Mouse (Mus musculus): Measurements from ENCODE around the gene Rnpepl1. TPM values are rescaled to one million over a fixed set of nuclear protein-coding genes. Genes with fewer than 3 reads are reported as not detected.

Rnpepl1 gene
- total RNA-seq, 2 experiments from 2014 or later = 36.1 to 40.2 TPM

DNA sequence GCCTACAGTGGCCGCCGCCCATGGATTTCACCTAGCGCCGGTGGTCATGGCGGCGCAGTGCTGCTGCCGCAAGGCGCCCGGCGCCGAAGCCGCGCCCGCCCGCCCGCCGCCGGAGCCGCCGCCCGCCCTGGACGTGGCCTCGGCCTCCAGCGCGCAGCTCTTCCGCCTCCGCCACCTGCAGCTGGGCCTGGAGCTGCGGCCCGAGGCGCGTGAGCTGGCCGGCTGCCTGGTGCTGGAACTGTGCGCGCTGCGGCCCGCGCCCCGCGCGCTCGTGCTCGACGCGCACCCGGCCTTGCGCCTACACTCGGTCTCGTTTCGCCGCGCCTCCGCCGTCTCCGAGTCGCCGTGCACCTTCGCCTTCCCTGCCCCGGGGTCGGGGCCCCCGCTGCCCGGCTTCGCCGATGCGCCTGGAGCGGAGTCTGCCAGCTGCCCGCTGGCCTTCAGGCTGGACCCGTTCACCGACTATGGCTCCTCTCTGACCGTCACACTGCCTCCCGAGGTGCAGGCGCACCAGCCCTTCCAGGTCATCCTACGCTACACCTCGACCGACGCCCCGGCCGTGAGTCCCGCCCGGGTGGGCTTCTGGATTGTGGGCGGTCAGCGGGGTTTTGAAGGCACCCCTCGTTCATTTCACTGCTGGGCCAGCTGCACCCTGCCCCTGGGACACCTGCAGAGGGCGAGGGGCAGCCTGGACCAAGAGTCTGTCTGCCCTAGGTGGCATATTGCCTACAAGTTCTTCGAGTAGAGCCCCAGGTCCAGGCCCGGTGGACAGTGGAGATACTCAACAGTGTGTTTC, 540 bp downstream of the Rnpepl1 start:
- H3K27ac ChIP-seq = peak overlapping the region; percentile 94
- TF ChIP-seq CTCF (conservative IDR thresholded peaks at IDR 0.05) = peak; percentile 5; the same call in 1 of the 2 replicates
- peak; percentile 53 to 60 for DNase-seq (ENCODE audit: low spot score in 2 of 2)
- peak overlapping the region; percentile 91 for H3K4me3 ChIP-seq

GRCm38 (mm10) chr1:92911721-92912138, 1.1 kb downstream of the Rnpepl1 start:
- DNase-seq (ENCODE audit: low spot score in 2 of 2) = no peak
- no peak for TF ChIP-seq CTCF (conservative IDR thresholded peaks at IDR 0.05)
- Histone ChIP-seq H3K27ac (peak overlapping the region; percentile 94), H3K4me3 (peak overlapping the region; percentile 91)

GRCm38 (mm10) chr1:92912286-92912685, 1.7 kb downstream of the Rnpepl1 start:
- 0 out of 2 replicates have a peak, but pooled peaks have one; percentile 20 for TF ChIP-seq CTCF (conservative IDR thresholded peaks at IDR 0.05)
- H3K27ac ChIP-seq = no peak overlapping the region
- peak overlapping the region; percentile 91 for H3K4me3 ChIP-seq
- no peak for DNase-seq (ENCODE audit: low spot score in 2 of 2)

DNA sequence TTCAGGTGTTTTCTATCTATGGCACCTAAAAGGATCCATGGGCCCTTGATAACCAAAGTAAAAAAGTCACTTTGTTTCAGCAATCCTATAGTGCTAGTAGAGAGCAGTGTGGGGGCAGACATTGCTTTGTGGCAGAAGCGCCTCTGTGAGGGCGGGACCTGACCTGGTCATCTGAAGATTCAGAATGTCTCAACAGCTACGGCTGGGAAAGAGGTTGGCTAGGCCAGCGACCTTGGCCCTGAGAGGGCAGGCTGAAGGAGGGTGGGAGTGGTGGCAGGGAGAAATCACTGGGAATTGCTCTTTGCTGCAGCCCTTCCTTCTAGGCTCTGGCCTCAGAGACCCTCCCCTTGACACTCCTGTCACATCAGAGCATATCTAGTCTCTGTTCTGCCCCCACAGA, 3.7 kb downstream of the Rnpepl1 start:
- DNase-seq (ENCODE audit: low spot score in 2 of 2) = no peak
- Histone ChIP-seq H3K4me3 (no peak overlapping the region), H3K27ac (no peak overlapping the region)
- TF ChIP-seq CTCF (conservative IDR thresholded peaks at IDR 0.05) = no peak

- no peak for TF ChIP-seq CTCF (conservative IDR thresholded peaks at IDR 0.05)
- no peak overlapping the region for H3K27ac ChIP-seq
- DNase-seq (ENCODE audit: low spot score in 2 of 2) = no peak
- H3K4me3 ChIP-seq = no peak overlapping the region
Measured at GRCm38 (mm10) chr1:92914993-92915392, 4.4 kb downstream of the Rnpepl1 start.

- no peak for TF ChIP-seq CTCF (conservative IDR thresholded peaks at IDR 0.05)
- H3K27ac ChIP-seq = no peak overlapping the region
- no peak overlapping the region for H3K4me3 ChIP-seq
- DNase-seq (ENCODE audit: low spot score in 2 of 2) = no peak
Measured at GRCm38 (mm10) chr1:92916725-92917124, 6.1 kb downstream of the Rnpepl1 start.

- TF ChIP-seq CTCF (conservative IDR thresholded peaks at IDR 0.05) = no peak
- no peak for DNase-seq (ENCODE audit: low spot score in 2 of 2)
- Histone ChIP-seq H3K27ac (no peak overlapping the region), H3K4me3 (no peak overlapping the region)
Measured at GRCm38 (mm10) chr1:92919151-92919550, 8.6 kb downstream of the Rnpepl1 start.

DNA sequence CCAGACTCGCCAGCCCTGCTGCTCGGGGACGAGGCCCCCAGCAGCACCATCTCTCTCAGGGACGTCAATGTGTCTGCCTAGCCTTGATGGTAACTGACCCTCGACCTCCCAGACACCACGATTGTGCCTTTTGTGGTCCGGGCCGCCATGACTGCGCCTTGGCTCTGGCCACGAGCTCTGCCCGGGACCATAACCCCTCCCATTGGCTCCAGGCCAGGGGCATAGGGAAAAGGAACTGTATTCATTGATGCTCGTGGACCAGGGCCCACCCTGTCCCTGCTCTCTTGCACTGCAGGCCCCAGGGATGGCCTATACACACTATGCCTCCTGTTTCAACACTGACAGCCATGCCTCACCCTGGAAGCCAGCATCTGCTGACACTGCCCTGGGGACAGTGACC, 9.2 kb downstream of the Rnpepl1 start:
- DNase-seq (ENCODE audit: low spot score in 2 of 2) = no peak
- TF ChIP-seq CTCF (conservative IDR thresholded peaks at IDR 0.05) = no peak
- H3K4me3 ChIP-seq = no peak overlapping the region

DNA sequence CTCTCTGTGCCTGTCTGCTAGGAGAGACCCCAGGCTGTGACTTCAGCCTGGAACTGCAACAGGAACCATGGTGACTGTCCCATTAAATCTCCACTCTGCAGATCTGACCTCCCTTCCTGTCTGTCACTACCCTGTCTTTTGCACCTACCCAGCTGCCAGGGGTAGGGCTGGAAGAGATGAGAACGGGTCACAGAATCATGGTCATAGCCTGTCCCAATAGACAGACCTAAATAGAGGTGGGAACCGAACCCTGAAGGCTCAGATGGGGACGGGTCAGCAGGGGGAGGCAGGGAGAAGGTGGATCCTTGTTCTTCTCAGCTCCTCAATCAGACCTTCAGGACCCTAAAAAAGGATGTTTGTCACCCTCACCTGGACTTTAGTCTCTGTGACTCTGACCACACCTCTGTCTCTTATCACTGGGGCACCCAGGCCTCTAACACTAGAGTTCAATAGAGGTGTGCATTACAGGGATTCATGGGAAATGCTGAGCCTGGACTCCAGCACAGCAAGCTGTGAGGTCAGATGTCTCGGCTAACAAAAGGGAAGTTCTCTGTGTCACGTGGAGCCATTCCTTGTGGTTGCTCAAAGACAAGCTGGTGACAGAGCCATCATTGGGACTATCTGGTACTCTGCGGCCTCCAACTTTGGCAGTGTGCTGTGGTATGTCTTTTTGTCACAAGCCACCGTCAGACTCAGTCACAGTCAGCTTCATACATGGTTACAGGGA, 10.1 kb downstream of the Rnpepl1 start:
- Histone ChIP-seq H3K4me3 (no peak overlapping the region), H3K27ac (no peak overlapping the region)
- no peak for DNase-seq (ENCODE audit: low spot score in 2 of 2)
- no peak for TF ChIP-seq CTCF (conservative IDR thresholded peaks at IDR 0.05)

More for the DNA sequence above, 9.2 kb downstream of the Rnpepl1 start:
- no peak overlapping the region for H3K27ac ChIP-seq

DNA sequence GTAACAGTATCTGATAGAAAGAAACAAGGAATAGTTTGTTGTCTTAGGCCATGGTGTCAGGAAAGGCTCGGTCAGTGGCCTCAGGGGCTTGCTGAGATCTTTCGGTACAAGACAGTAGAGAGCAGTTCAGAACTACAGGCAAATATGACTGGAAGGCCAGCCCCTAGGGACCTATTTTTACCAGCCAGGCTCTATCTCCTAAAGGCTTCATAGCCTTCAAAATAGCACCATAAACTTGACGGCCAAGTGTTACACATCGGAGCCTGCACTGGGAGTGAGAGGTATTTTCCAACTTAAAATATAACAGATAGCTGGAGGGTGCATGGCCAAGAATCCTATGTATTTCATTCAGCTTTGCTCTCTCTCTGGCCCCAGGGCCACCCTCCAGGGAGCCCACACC, 10.9 kb downstream of the Rnpepl1 start:
- Histone ChIP-seq H3K4me3 (no peak overlapping the region), H3K27ac (no peak overlapping the region)
- no peak for DNase-seq (ENCODE audit: low spot score in 2 of 2)
- no peak for TF ChIP-seq CTCF (conservative IDR thresholded peaks at IDR 0.05)

GRCm38 (mm10) chr1:92930171-92930706, 19.7 kb downstream of the Rnpepl1 start:
- TF ChIP-seq CTCF (conservative IDR thresholded peaks at IDR 0.05) = no peak

GRCm38 (mm10) chr1:92933611-92934010, 23.0 kb downstream of the Rnpepl1 start:
- no peak for TF ChIP-seq CTCF (conservative IDR thresholded peaks at IDR 0.05)
- H3K4me3 ChIP-seq = peak overlapping the region; percentile 75
- peak overlapping the region; percentile 97 for H3K27ac ChIP-seq
- DNase-seq (ENCODE audit: low spot score in 2 of 2) = no peak

More at GRCm38 (mm10) chr1:92930171-92930706, 19.7 kb downstream of the Rnpepl1 start:
- Histone ChIP-seq H3K4me3 (no peak overlapping the region), H3K27ac (no peak overlapping the region)
- DNase-seq (ENCODE audit: low spot score in 2 of 2) = no peak

- peak; percentile 93 to 97 for DNase-seq (ENCODE audit: low spot score in 2 of 2)
- no peak; the same call in 1 of the 2 replicates for TF ChIP-seq CTCF (conservative IDR thresholded peaks at IDR 0.05)
- H3K4me3 ChIP-seq = peak within 1 kb of the TSS; percentile 75
- H3K27ac ChIP-seq = peak within 1 kb of the TSS; percentile 97
Measured at GRCm38 (mm10) chr1:92934182-92934827, 23.7 kb downstream of the Rnpepl1 start, which contains the start of gene Capn10. Gene Capn10, plus strand, starts transcription at chr1:92934376.

All from layer of hippocampus, adult 2 months (tissue).